Mouse (Mus musculus): ENCODE measurements around the gene Chac1. TPM values are rescaled to one million over a fixed set of nuclear protein-coding genes. Genes with fewer than 3 reads are reported as not detected.
A peak's percentile ranks its signal among the peaks of the same experiment; 100 is the strongest.

Gene Chac1
- total and polyA plus RNA-seq, 3 experiments: 3.6 to 6.4 TPM; not detected in 1

DNA sequence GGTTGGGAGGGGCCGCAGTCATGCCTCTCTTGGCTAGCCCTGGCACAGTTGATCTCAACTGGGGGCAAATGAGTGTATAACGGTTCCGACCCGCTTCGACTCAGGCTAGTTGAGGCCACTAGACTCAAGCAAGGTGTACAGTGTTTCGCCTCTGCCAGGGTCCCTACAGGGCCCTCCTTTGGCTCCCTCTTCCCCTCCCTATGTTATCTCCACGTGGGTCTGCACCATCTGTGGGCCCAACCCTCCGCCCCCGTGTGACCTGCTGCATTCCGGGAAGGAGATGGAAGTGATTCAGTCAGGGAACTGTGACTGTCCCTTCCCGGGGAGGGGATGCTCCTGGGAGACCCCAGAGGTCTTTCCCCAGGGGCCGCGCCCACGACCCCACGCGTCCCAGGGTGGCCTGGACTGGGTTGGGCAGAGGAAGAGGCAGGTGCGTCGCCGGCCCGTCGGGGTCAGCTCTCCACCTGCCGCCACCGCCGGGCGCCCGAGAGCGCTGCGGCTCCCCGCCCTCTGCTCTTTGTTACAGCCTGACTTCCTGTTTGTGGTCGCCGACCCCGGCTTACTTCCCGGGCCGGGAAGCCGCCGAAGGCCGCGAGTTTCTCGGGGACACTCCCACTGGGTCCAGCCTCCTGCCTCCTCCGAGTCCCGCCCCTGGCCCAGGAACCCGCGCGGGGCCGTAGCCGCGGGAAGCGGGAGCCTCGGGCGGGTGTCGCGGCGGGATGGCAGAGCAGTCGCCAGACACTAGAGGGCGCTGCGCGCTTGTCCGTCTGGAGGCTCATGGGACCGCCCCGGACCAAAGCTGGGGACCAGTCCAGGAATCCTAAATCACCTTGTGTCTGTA lies 13.4 kb upstream of the Chac1 start:
- H3K4me3 ChIP-seq (ENCODE audit: control insufficient read depth in 1 of 2, insufficient read depth in 1 of 2, low read depth in 2 of 2, low read length in 2 of 2): peak overlapping the region; percentile 71 to 76
- peaks cover 2 to 15% of the 10 kb centered on the region in 2 experiments; a peak in 3 of 4 replicates for H3K4me1 ChIP-seq (ENCODE audit: control insufficient read depth in 1 of 2, insufficient read depth in 2 of 2, low read length in 2 of 2)
- peak; percentile 86 for DNase-seq (ENCODE audit: low read depth, low spot score)
- H3K36me3 ChIP-seq (ENCODE audit: control insufficient read depth in 1 of 2, insufficient read depth in 2 of 2, low read length in 2 of 2): peaks cover 0 to 6% of the 10 kb centered on the region in 2 experiments; a peak in 2 of 4 replicates
- no peaks in the 10 kb centered on the region for H3K9me3 ChIP-seq (replicated peaks; ENCODE audit: insufficient read depth, low read length)
- H3K9ac ChIP-seq (ENCODE audit: control insufficient read depth, low read depth, low read length, poor library complexity, severe bottlenecking): peak overlapping the region; percentile 82
- peak overlapping the region; percentile 37; the same call in 1 of the 2 replicates for H3K27ac ChIP-seq (ENCODE audit: control insufficient read depth, low read depth, low read length)
- no peaks in the 10 kb centered on the region; the same call in 1 of the 2 replicates for H3K79me2 ChIP-seq (ENCODE audit: control insufficient read depth, insufficient read depth, low read length, poor library complexity)
- H3K27me3 ChIP-seq (ENCODE audit: control insufficient read depth in 1 of 2, insufficient read depth in 2 of 2, low read length in 2 of 2): no peaks in the 10 kb centered on the region
- no peak for TF ChIP-seq MEF2A (IDR thresholded peaks at IDR 0.05; ENCODE audit: extremely low read depth, insufficient replicate concordance, low read depth, low read length, poor library complexity, severe bottlenecking)
- no peak for TF ChIP-seq MAZ (IDR thresholded peaks at IDR 0.05; ENCODE audit: low read depth, low read length)
- peak; percentile 68 for TF ChIP-seq RAD21 (IDR thresholded peaks at IDR 0.05; ENCODE audit: low read depth, low read length)
- TF ChIP-seq JUND (IDR thresholded peaks at IDR 0.05; ENCODE audit: low read depth, low read length): no peak
- no peak for TF ChIP-seq GATA1 (IDR thresholded peaks at IDR 0.05; ENCODE audit: low read depth, low read length)
- TF ChIP-seq TCF12 (IDR thresholded peaks at IDR 0.05; ENCODE audit: low read depth, low read length): 0 out of 2 replicates have a peak, but pooled peaks have one; percentile 16
- TF ChIP-seq MYB (IDR thresholded peaks at IDR 0.05; ENCODE audit: low read depth, low read length): no peak
- TF ChIP-seq RCOR1 (IDR thresholded peaks at IDR 0.05; ENCODE audit: low read depth, low read length): no peak
- peak; percentile 39; the same call in 1 of the 2 replicates for TF ChIP-seq MXI1 (IDR thresholded peaks at IDR 0.05; ENCODE audit: low read depth, low read length)
- peak; percentile 63 for TF ChIP-seq SMC3 (IDR thresholded peaks at IDR 0.05; ENCODE audit: low read depth, low read length)
- peak; percentile 20; the same call in 1 of the 2 replicates for TF ChIP-seq TAL1 (IDR thresholded peaks at IDR 0.05; ENCODE audit: low read length)
- TF ChIP-seq HCFC1 (IDR thresholded peaks at IDR 0.05; ENCODE audit: low read depth, low read length): 0 out of 2 replicates have a peak, but pooled peaks have one; percentile 30
- TF ChIP-seq USF1 (IDR thresholded peaks at IDR 0.05; ENCODE audit: low read depth, low read length): no peak
- peak; percentile 36; the same call in 1 of the 2 replicates for TF ChIP-seq ZMIZ1 (IDR thresholded peaks at IDR 0.05; ENCODE audit: low read depth, low read length)
- no peak for TF ChIP-seq POLR2AphosphoS5 (IDR thresholded peaks at IDR 0.05; ENCODE audit: borderline replicate concordance, low read depth, low read length)
- TF ChIP-seq SIN3A (IDR thresholded peaks at IDR 0.05; ENCODE audit: low read length): no peak; the same call in 1 of the 2 replicates
- peak; percentile 45; the same call in 1 of the 2 replicates for TF ChIP-seq NELFE (IDR thresholded peaks at IDR 0.05; ENCODE audit: low read depth, low read length)
- no peak for TF ChIP-seq POLR2AphosphoS2 (IDR thresholded peaks at IDR 0.05; ENCODE audit: low read length)
- peak in 1 of 2 experiments; percentile 51; a peak in 1 of 4 replicates for TF ChIP-seq POLR2A (IDR thresholded peaks at IDR 0.05; ENCODE audit: control insufficient read depth in 1 of 2, insufficient read depth in 1 of 2, low read depth in 1 of 2, low read length in 2 of 2, poor library complexity in 1 of 2)
- 0 out of 2 replicates have a peak, but pooled peaks have one; percentile 76 for TF ChIP-seq UBTF (IDR thresholded peaks at IDR 0.05; ENCODE audit: borderline replicate concordance, insufficient read depth, low read depth, low read length)
- TF ChIP-seq ZNF384 (IDR thresholded peaks at IDR 0.05; ENCODE audit: low read depth, low read length): no peak
- TF ChIP-seq NRF1 (IDR thresholded peaks at IDR 0.05; ENCODE audit: insufficient read depth, low read depth, low read length, poor library complexity, severe bottlenecking): no peak
- TF ChIP-seq ZC3H11A (IDR thresholded peaks at IDR 0.05; ENCODE audit: low read depth, low read length): peak; percentile 34; the same call in 1 of the 2 replicates
- no peak for TF ChIP-seq MAFK (IDR thresholded peaks at IDR 0.05; ENCODE audit: borderline replicate concordance, low read depth, low read length)
- no peak for TF ChIP-seq MYC (IDR thresholded peaks at IDR 0.05; ENCODE audit: low read depth, low read length)
- TF ChIP-seq GABPA (IDR thresholded peaks at IDR 0.05; ENCODE audit: low read depth, low read length): no peak
- no peak for TF ChIP-seq ZKSCAN1 (IDR thresholded peaks at IDR 0.05; ENCODE audit: low read depth, low read length)
- 0 out of 4 replicates have a peak, but pooled peaks of 1 of the 2 experiments have one; percentile 9 for TF ChIP-seq EP300 (IDR thresholded peaks at IDR 0.05; ENCODE audit: low read depth in 1 of 2, low read length in 2 of 2)
- TF ChIP-seq CHD2 (IDR thresholded peaks at IDR 0.05; ENCODE audit: low read length): no peak
- TF ChIP-seq ETS1 (IDR thresholded peaks at IDR 0.05; ENCODE audit: low read depth, low read length): no peak
- TF ChIP-seq E2F4 (IDR thresholded peaks at IDR 0.05; ENCODE audit: borderline replicate concordance, low read depth, low read length): peak; percentile 54; the same call in 1 of the 2 replicates
- TF ChIP-seq BHLHE40 (IDR thresholded peaks at IDR 0.05; ENCODE audit: borderline replicate concordance, low read depth, low read length): no peak
- TF ChIP-seq CTCF (IDR thresholded peaks at IDR 0.05 in 2 of 3, conservative IDR thresholded peaks at IDR 0.05 in 1 of 3; ENCODE audit: control insufficient read depth in 1 of 3, insufficient read depth in 1 of 3, low read depth in 2 of 3, low read length in 3 of 3, poor library complexity in 1 of 3, severe bottlenecking in 1 of 3): peak; percentile 56 to 94 (median 84); a peak in 5 of 6 replicates
- peak; percentile 50; the same call in 1 of the 2 replicates for TF ChIP-seq ELF1 (IDR thresholded peaks at IDR 0.05; ENCODE audit: low read depth, low read length)
